Mouse (Mus musculus) right cerebral cortex, adult 18-20 months (tissue): ENCODE measurements around the gene Vmn2r104.

Experiments used
- DNase-seq: peaks from one replicate; pipeline ENCODE4 v3.0.0; 2022; ENCODE audit warnings: mixed read lengths

The Vmn2r104 gene

DNA sequence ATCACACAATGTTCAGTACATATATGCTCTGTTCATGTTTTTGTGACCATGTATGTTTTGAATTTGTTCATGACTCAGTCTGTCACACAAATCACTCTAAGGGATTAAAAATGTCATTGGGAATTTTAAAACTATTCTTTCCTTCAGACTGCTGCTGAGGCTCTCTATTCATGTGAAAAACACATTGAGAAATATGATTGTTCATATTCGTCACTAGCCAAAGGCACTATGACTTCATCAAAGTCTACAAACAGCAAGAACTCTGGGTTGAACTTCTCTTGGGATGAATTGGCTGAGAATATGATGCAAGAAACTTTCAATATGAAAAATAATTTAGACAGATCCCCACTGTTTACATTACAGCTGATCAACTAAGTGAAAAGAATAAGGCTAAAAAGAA is at the start of gene Vmn2r104:
TSS of gene Vmn2r104 (minus strand) at position 101 of the 400 bp plus-strand sequence.
- DNase-seq: no peak

GRCm38 (mm10) chr17:20074090-20074489 is 26.0 kb upstream of the Vmn2r104 start:
- no peak for DNase-seq

DNA sequence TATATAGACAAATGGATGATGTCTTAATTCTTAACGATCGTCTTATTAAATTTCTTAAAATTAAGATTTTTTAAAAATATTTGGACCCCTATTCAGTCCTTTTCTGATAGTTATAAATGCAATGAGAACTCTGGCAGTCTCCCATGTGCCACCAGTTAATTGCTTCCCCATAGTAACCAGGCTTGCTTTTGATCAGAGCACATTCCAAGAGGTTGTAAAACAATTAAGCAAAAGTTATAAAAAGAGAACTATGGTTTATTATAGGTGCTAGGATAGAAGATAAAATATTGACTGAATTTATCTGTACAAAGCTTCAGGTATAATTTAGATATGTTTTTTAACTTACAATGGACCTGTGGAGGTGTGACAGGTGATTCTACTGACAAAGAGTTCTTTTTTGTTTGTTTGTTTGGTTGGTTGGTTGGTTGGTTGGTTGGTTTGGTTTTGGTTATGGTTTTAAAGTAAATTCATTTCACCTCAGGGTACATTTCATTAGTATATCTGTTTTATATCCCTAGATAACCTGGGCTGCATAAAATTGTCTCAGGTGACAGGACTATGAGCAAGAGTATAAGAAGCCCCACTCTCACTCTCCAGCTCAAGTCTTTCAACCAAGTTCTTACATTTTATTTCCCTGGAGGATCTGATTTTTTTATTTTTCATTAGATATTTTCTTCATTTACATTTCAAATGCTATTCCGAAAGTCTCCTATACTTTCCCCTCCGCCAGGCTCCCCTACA is 23.7 kb upstream of the Vmn2r104 start:
- DNase-seq: no peak
